Mouse (Mus musculus): Measurements from ENCODE around the gene Asna1. TPM values are rescaled to one million over a fixed set of nuclear protein-coding genes. Genes with fewer than 3 reads are reported as not detected.

Gene Asna1
- polyA plus RNA-seq, 1 experiment from 2014 or later = 116 TPM

GRCm38 (mm10) chr8:84979599-84980421 is 45.3 kb downstream of the Asna1 start:
- Histone ChIP-seq H3K36me3 (ENCODE audit: insufficient read depth, low read length) (no peaks in the 10 kb centered on the region), H3K27me3 (ENCODE audit: insufficient read depth, low read length) (no peaks in the 10 kb centered on the region), H3K9me3 (replicated peaks; ENCODE audit: low read length) (no peaks in the 10 kb centered on the region), H3K4me3 (replicated peaks; ENCODE audit: low read depth, low read length) (peak overlapping the region; percentile 69), H3K4me1 (replicated peaks; ENCODE audit: insufficient read depth, low read length) (peaks cover 45% of the 10 kb centered on the region), H3K27ac (peak overlapping the region; percentile 96), H3K4me2 (ENCODE audit: low read length) (peak overlapping the region; percentile 98), H3K9ac (ENCODE audit: low read depth, low read length) (peak overlapping the region; percentile 58)
- no peak for TF ChIP-seq CTCF (IDR thresholded peaks at IDR 0.05; ENCODE audit: low read depth)
- DNase-seq (ENCODE audit: low spot score) (peak; percentile 94), ATAC-seq (replicated peaks; ENCODE audit: low FRiP score, low read depth) (peak; percentile 72)
- 2% methylated on average over 38 of the region's 42 CpGs for WGBS

DNA sequence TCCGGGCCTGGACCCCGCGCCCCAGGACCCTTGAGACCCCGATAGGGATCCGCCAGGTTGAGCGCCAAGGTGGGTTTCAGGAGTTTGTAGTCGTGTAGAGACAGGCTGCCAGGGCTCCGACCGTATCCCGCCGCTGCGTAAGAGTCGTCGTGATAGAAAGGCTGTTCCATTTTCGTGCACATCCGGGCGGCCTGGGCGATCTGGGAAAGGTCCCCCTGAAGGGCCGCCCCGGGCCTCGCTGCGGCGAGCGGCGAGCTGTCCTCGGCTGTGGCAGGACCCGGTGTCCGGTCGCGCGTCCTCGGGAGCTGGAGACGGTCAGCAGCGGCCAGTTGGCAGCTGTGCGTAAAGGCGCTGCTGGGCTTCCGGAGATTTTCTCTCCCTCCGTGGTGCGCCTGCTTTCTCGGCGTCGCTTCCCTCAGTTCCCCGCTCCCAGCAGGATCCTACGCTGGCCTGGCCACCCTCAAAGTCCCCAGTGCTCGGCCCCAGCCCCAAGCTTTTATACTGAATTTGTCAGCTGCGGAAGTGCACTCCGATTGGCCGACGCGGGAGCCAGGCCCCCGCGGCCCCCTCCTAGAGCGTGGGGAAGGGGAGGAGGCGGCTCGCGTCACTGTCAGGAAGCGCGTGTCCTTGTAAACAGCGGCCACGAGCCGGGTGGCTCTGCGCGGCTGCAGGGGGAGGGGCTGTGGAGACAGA is 46.7 kb downstream of the Asna1 start, which contains the start of gene Junb:
Gene Junb (minus strand): TSS at position 471 of the 693 bp plus-strand sequence.
- peaks cover 35% of the 10 kb centered on the region for H3K4me1 ChIP-seq (replicated peaks; ENCODE audit: insufficient read depth, low read length)
- peak; percentile 96 for DNase-seq (ENCODE audit: low spot score)
- H3K27me3 ChIP-seq (ENCODE audit: insufficient read depth, low read length) = no peaks in the 10 kb centered on the region
- no peaks in the 10 kb centered on the region for H3K9me3 ChIP-seq (replicated peaks; ENCODE audit: low read length)
- ATAC-seq (replicated peaks; ENCODE audit: low FRiP score, low read depth) = peak; percentile 38
- TF ChIP-seq CTCF (IDR thresholded peaks at IDR 0.05; ENCODE audit: low read depth) = no peak
- no peaks in the 10 kb centered on the region for H3K36me3 ChIP-seq (ENCODE audit: insufficient read depth, low read length)
- H3K4me3 ChIP-seq (replicated peaks; ENCODE audit: low read depth, low read length) = peak within 1 kb of the TSS; percentile 69
- H3K4me2 ChIP-seq (ENCODE audit: low read length) = peak within 1 kb of the TSS; percentile 98
- H3K9ac ChIP-seq (ENCODE audit: low read depth, low read length) = peak within 1 kb of the TSS; percentile 86
- WGBS = under 1% methylated on average over 63 of the region's 63 CpGs
- H3K27ac ChIP-seq = peak within 1 kb of the TSS; percentile 96

DNA sequence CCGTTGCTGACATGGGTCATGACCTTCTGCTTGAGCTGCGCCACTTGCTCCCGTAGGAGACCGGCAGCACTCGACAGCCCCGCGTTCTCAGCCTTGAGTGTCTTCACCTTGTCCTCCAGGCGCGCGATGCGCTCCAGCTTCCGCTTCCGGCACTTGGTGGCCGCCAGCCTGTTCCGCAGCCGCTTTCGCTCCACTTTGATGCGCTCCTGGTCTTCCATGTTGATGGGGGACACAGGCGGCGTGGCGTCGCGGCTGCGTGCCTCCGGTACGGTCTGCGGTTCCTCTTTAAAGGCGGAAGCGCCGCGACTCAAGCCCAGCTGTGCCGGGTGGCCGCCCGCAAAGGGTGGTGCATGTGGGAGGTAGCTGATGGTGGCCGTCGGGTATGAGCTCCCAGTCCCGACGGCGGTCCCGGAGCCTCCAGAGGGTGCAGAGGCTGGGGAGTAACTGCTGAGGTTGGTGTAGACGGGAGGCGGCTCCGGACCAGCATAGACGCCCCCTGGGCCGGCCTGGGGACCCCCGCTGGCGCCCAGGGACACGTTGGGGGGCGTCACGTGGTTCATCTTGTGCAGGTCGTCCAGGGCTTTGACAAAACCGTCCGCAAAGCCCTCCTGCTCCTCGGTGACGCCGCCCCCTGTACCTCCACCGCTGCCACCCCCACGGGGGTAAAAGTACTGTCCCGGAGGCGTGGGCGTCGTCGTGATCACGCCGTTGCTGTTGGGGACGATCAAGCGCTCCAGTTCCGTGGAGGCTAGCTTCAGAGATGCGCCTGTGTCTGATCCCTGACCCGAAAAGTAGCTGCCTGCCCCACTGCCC is 47.4 kb downstream of the Asna1 start:
- Histone ChIP-seq H3K4me3 (replicated peaks; ENCODE audit: low read depth, low read length) (peak overlapping the region; percentile 69), H3K36me3 (ENCODE audit: insufficient read depth, low read length) (peaks cover 5% of the 10 kb centered on the region; the same call in 1 of the 2 replicates), H3K27ac (peak overlapping the region; percentile 96), H3K4me2 (ENCODE audit: low read length) (peak overlapping the region; percentile 98), H3K9me3 (replicated peaks; ENCODE audit: low read length) (no peaks in the 10 kb centered on the region), H3K4me1 (replicated peaks; ENCODE audit: insufficient read depth, low read length) (peaks cover 35% of the 10 kb centered on the region), H3K27me3 (ENCODE audit: insufficient read depth, low read length) (no peaks in the 10 kb centered on the region), H3K9ac (ENCODE audit: low read depth, low read length) (peak overlapping the region; percentile 86)
- no peak; the same call in 1 of the 2 replicates for TF ChIP-seq CTCF (IDR thresholded peaks at IDR 0.05; ENCODE audit: low read depth)
- DNase-seq (ENCODE audit: low spot score) (peak; percentile 66), ATAC-seq (replicated peaks; ENCODE audit: low FRiP score, low read depth) (no peak)
- under 1% methylated on average over 68 of the region's 70 CpGs for WGBS

GRCm38 (mm10) chr8:84976763-84977434 is 48.2 kb downstream of the Asna1 start:
- H3K4me3 ChIP-seq (replicated peaks; ENCODE audit: low read depth, low read length) = peak overlapping the region; percentile 69
- DNase-seq (ENCODE audit: low spot score) (no peak), ATAC-seq (replicated peaks; ENCODE audit: low FRiP score, low read depth) (no peak)
- 2% methylated on average over 25 of the region's 25 CpGs for WGBS
- peak overlapping the region; percentile 98 for H3K4me2 ChIP-seq (ENCODE audit: low read length)
- no peak for TF ChIP-seq CTCF (IDR thresholded peaks at IDR 0.05; ENCODE audit: low read depth)
- H3K9ac ChIP-seq (ENCODE audit: low read depth, low read length) = peak overlapping the region; percentile 86
- H3K4me1 ChIP-seq (replicated peaks; ENCODE audit: insufficient read depth, low read length) = peaks cover 28% of the 10 kb centered on the region
- H3K36me3 ChIP-seq (ENCODE audit: insufficient read depth, low read length) = peaks cover 11% of the 10 kb centered on the region; the same call in 1 of the 2 replicates
- H3K9me3 ChIP-seq (replicated peaks; ENCODE audit: low read length) = no peaks in the 10 kb centered on the region
- no peaks in the 10 kb centered on the region for H3K27me3 ChIP-seq (ENCODE audit: insufficient read depth, low read length)
- H3K27ac ChIP-seq = peak overlapping the region; percentile 96; the same call in 1 of the 2 replicates

DNA sequence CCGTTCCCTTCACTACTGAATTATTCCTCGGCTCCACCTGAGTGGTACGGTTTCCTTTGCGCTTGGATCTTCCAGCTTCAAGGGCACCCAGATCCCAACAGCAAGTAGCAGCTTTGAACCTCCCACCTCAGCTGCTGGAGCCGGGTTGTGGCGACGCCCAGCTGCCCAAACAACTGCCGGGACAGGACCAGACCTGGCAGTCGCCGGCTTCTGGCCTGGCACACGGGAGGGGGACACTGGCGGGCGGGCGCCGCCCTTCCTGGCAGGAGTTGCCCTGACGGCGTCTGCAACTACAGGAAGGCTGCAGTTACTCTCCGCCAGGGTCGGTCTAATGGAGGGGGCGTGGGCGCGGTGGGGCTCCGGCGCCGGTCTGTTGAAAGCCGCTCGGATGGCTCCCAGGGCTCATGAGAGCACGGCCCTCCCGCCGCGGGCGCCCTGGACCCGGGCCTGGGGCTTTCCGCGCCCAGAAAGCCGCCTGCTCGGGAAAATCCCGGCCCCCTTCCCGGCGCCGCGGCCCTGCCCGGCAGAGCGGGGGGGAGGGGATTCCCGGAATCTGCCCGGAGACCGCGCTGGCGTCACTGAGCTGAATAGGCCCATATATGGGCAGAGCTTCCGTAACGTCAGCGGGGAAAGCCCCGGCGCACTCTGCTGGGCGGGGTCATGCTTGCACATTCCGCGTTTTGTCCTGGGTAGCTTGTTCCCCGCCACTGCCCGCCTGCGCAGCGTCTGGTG is 48.9 kb downstream of the Asna1 start:
- H3K9me3 ChIP-seq (replicated peaks; ENCODE audit: low read length) = no peaks in the 10 kb centered on the region
- H3K4me1 ChIP-seq (replicated peaks; ENCODE audit: insufficient read depth, low read length) = peaks cover 22% of the 10 kb centered on the region
- TF ChIP-seq CTCF (IDR thresholded peaks at IDR 0.05; ENCODE audit: low read depth) = no peak
- no peaks in the 10 kb centered on the region for H3K27me3 ChIP-seq (ENCODE audit: insufficient read depth, low read length)
- H3K4me3 ChIP-seq (replicated peaks; ENCODE audit: low read depth, low read length) = peak overlapping the region; percentile 69
- peak; percentile 96 for DNase-seq (ENCODE audit: low spot score)
- H3K9ac ChIP-seq (ENCODE audit: low read depth, low read length) = peak overlapping the region; percentile 86
- H3K4me2 ChIP-seq (ENCODE audit: low read length) = peak overlapping the region; percentile 98
- peak; percentile 67 for ATAC-seq (replicated peaks; ENCODE audit: low FRiP score, low read depth)
- H3K36me3 ChIP-seq (ENCODE audit: insufficient read depth, low read length) = peaks cover 16% of the 10 kb centered on the region
- under 1% methylated on average over 61 of the region's 61 CpGs for WGBS
- peak overlapping the region; percentile 96 for H3K27ac ChIP-seq
